Mouse (Mus musculus) gastrocnemius, postnatal 25 days (tissue): Measurements from ENCODE around the gene Tsga10. TPM values are rescaled to one million over a fixed set of nuclear protein-coding genes. Genes with fewer than 3 reads are reported as not detected.
"Not testable (repeated sequence)": the region's sequence is repeated elsewhere in the genome, so short reads cannot be mapped to it uniquely, and the experiment has no call there.

Experiments
- DNase-seq: peaks from one replicate; pipeline ENCODE4 v3.0.0; 2022
- total RNA-seq, 2 experiments: library from RNA; stranded (reverse); gene quantifications; 1 replicate in 1 of 2; 2 replicates in 1 of 2; pipeline ENCODE4 v1.2.3; 2021

Gene Tsga10
- total RNA-seq, 2 experiments from 2014 or later, result 3.9 to 4.0 TPM

DNA sequence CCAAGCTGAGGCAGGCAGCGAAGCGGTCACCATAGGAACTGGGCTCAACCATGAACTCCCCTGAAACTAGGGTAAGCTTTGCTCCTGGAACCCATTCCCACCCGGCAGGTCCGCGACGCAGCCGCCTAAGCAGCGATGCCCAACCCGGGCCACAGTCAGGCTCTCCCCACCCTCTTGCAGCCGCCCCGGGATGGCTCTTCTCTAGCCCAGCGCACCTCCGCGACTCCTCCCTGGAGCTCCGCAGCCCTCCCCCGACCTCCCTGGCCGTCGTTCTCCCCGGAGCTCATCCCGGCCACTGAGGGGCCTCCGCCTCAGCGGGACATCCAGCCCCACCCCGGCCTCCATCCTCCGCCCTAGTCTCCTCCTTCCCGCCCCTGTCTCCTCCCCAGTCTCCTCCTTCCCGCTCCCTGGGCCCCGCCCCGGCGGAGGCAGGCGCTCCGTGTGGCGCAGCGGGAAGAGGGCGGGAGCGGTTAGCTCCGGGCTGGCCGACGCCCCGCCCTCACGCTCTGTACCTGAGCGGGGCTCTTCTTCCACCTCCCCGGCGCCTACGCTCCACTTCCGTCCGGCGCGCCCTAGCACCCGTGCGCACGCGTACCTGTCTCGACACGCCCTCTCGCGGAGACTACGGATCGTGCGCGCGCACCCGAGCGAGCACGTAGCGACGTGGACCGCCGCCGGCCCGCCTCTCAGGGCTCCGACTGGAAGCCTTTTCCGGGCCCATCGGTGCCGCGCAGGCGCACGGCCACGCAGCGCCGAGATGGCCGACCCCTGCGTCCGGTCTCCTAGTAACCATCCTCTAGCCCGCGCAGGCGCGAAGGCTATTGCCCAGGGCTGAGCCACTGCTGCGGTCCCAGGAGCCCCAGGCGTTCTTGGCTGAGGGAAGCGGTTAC lies 1.5 kb downstream of the Tsga10 start:
- peak; percentile 100 for DNase-seq

DNA sequence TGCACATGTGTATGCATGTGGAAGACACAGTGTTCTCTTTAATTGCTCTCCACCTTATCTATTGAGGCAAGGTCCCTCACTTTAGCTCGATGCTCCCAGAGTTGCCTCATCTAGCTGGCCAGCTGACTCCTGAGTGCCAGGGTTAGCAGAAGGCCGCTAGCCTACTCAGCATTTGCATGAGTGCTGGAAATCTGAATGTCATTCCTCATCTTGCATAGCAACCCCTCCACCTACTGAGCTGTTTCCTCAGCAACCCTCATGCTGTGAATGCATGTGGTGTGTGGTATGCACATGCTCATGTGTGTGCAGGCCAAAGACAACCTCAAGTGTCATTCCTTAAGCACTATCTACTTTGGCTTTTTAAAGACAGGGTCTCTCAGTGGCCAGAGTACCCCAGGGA lies 15.5 kb downstream of the Tsga10 start:
- DNase-seq, result no peak

DNA sequence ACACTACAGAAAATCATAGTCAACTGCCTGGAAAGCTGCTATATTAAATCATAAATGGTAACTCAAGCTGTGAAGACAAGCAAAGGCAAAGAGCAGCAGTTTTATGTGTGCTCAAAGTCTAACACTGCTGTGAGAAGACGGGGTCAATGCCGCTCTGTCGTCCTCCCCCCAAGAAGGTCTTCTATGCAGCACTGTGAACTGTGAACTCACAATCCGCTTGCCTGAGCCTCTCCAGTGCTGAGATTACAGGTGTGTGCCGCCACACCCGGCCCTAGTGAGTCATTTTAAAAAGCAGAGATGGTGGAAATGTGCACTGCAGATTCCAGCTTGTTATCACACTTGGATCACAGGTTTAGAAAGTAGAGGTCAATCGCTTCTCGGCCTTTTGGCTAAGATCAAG lies 19.4 kb downstream of the Tsga10 start:
- no peak for DNase-seq

DNA sequence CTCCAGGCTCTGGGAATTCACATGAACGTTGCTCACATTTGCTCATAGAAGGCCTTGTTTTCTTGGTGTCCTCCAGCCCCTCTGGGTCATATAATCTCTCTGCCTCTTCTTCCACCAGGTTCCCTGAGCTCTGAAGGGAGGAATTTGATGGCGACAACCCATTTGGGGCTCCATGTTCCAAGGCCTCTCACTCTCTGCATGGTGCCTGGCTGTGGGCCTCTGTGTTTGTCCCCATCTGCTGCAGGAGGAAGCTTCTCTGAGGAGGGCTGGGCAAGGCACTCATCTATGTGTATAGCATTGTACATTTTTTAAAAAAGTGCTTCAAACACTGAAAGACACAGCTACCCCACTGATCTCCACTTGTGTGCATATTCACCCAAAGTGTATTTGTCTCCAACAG lies 34.5 kb downstream of the Tsga10 start:
- no peak for DNase-seq

DNA sequence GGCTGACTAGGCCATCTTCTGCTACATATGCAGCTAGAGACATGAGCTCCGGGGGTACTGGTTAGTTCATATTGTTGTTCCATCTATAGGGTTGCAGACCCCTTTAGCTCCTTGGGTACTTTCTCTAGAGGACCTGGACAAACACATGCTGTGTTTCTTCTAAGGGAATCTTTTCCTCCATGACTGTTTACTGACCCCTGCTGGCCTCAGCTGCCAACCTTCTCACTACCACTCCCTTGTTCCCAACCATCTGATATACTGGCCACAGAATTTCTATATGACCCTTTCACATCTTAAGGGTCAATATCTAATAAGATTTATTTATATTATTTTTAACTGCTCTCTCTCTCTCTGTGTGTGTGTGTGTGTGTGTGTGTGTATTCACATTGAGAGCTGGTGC lies 63.9 kb downstream of the Tsga10 start:
- DNase-seq, result not testable (repeated sequence)

DNA sequence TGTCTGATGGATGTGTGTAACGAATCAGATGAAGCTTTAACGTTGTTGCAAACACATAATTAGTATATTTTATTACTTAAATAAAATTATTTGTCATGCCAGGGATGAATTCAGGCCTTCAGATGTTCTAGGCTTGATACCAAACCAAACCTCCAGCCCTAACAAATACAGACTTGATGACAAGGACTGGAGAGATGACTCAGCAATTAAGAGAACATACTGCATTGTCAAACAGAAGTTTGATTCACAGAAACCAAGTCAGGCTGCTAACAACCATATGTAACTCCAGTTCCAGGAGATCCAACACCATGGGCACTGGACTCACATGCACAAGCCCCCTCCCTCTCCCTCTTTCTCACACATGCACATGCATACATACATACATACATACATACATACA lies 65.9 kb downstream of the Tsga10 start:
- DNase-seq, result no peak

DNA sequence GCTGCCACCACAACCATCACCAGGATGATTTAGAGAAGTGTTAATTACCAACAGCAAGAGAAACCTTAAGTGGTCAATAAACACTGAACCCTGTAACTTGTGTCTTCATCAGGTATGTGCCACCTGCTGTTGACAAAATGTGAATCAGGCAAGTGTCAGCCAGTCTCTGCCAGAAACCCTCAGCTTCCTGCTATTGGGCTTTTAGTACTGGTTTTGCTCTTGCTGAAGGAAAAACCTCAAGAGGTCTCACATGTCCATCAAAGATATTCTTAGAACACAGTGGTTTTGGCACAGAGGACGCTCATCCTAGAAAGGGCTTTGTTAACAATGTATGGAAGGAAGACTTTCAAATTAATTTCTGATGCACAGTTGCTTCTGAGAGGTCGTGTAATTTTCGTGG lies 66.7 kb downstream of the Tsga10 start:
- DNase-seq, result no peak

DNA sequence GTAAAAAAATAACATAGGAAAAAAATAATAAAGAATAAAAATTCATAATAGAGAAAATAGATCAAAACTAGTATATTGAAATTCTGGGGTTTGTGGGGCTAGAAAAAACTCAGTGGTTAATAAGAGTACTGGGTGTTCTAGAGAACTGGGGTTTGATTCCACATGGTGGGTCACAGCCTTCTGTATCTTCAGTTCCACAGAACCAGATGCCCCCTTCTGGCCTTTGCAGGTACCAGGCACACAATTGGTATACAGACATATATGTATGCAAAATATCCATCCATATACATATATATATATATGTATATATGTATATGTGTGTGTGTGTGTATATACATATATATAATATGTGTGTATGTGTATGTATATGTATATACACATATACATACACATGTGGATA lies 106.8 kb downstream of the Tsga10 start:
- no peak for DNase-seq

DNA sequence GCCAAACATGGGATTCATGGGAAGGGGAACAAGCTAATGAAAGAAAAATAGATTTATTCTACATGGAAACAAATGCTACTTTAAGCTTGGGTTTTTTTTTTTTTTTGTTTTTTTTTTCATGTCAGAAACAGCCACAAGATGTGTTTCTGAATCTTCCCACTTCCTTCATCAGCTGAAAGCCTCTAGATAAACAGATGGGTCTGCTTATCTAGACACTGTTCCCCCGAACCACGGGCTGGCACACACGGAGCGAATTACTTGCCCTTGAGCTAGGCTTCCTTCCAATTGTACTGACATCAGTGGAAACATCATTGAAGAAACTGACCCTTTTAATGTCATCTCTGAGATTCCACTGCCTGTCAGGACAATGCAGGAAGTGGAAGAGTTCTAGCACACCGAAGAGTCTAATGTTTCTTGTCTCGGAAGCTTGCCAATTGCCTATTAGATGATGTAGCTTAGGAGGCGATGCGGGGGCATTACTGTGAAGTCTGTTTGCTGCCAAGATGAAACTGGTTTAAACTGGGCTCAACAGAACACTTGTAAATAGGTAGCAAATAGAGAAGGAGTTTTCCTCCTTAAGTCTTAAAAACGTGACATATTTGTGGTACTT lies 121.5 kb downstream of the Tsga10 start:
- DNase-seq, result no peak

DNA sequence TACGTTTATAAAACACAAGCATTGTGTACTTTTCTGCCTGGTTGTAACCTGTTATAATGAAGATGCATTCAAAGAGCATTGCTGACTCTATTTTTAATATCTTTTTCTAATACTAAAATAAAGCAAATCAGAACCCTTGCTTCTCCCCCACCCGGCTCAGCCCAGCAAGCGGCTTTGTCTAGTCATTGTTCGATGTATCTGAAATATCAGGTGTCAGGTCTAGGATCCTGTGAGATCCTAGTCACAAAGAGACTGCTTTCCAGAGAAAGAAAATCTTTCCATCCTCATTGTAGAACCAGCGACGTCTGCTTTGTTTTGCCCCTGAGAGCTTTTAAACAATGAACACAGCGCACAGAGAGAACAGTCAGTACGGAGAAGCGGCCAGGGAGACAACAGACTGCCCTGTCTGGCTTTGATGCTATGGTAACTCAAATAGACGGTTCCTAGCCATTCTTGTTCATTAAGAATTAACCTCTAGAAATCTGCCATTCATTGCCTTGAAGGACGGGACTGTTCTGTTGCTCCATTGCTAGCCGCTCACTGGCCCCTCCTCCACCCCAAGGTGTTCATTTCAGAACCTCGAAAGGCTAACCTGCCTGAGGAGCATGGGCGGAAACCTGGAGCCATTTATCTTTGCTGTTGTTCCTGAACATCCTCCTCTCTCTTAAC lies 123.5 kb downstream of the Tsga10 start:
- no peak for DNase-seq

DNA sequence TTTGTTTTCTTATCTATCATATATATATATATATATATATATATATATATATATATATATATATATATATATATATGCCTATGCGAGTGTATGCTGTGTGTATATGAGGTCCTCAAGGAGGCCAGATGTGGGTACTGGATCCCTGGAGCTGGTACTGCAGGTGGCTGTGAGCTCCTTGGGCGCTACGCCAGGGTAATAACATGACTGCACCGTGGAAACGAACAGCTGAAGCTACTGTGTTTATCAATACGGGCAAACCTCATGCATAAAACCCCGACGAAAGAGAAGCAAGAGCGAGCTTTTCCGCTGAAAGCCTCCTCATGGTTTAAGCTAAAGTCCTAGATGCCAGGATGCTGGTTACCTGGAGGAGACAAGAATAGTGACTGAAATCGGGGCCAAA lies 124.1 kb downstream of the Tsga10 start:
- DNase-seq, result no peak

DNA sequence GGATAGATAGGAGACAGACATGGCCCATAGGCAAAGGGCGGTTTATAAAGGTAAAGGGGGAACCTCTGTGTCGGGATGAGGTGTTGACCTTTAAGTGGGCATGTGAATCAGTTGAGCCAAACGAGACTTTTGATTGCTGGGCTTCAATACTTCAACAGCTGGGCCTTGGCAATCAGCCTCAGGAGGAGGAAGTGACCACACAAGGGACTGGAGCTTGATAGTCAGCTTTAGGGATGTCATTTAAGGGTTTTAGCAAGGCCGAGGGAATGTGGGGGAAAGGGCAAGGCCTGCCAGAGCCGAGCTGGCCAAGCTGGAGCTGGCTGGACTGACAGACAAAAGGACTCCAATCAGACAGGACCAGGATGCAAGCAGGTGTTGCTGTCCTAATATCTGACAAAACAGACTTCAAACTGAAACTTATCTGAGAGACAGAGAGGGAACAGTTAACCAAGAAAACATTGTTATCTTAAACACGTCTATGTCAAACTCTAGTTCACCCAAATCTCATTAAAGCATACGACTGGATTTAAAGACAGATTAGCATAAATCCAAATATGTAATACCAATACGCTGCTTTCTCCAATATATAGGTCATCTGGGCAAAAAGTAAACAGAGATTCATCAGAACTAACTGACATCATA lies 125.9 kb downstream of the Tsga10 start:
- DNase-seq, result no peak

DNA sequence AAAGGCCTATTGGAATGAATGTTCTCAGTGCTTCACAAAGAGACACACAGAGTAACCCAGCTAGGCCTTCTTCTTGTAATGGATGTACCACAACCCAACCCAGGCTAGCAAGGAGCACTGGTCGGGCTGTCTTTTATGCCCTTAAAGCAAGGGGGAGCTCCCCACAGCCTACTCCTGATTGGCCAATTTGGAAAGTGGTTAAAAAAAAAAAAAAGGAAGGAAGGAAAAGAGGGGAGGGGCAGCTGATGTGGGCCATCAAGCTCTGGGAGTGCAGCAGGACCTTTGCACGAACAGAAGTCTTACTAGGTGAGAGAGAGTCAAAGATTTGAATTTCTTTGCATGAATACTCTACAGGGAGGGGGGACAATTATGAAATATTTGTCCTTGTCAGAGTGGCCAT lies 127.3 kb downstream of the Tsga10 start:
- no peak for DNase-seq

DNA sequence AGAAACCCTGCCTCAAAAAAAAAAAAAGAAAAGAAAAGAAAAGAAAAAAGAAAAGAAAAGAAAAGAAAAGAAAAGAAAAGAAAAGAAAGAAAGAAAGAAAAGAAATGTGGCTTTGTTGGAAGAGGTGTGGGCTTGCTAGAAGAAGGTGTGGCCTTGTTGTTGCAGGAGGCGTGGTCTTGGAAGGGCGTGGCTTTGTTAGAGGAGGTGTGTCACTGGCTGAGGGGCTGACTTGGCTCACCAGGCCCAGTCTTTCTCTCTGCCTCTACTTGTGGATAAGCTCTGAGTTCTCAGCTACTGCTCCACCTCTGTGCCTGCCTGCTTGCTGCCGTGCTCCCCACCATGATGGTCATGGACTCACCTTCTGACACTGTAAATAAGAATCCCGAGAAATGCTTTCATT lies 129.2 kb downstream of the Tsga10 start:
- no peak for DNase-seq

DNA sequence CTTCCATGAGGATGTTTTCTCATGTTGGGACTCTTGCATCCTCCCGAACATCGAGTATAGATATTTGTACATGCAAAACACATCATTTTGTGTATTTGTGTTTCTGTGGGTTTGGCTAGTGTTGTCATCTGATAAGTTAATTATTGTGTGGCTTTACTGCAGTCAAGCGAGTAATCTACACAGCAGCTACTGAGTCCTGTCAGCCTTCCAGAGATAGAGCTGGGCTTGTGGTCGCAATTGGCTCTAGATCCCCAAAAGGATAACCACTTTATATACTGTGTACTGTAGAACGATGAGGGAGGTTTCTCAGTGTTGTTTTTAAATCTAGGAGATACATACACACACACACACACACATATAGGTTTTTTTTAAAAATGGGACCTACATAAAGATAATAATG lies 130.3 kb downstream of the Tsga10 start:
- no peak for DNase-seq

DNA sequence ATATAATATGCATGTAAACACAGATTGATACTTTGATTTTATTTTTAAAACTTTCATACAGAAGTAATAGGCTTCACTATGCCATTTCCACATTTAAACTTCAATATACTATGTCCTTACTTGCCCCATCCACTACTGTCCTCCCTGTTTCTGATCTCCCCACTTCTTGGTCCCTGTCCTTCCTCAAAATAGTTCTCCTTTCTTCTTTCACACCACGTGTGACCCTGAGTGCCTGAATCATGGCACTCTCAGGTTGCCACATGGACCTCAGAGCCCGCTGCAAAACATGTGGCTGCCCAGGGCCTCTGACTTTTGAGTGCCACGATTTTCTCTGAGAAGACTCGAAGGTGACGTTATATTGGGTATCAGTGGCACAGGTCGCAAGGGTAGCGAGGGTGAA lies 131.4 kb downstream of the Tsga10 start:
- DNase-seq, result no peak

DNA sequence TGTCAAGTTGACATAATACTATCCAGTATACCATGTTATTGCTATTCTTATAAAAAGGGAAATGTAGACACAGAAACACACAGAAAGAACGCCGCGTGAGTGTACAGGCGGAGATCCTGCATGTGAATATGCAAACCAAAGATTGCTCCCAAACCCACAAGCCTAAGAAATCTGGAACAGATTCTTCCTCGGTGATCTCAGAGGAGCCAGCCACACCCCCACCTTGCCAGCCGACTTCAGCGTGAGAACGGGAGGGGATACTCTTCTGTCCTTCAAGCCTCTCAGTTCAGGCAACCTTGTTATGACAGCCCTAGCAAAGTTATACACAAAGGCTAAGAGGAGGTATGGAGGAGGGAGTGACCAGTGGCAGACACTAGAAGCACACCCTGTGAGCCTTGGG lies 136.9 kb downstream of the Tsga10 start:
- no peak for DNase-seq

DNA sequence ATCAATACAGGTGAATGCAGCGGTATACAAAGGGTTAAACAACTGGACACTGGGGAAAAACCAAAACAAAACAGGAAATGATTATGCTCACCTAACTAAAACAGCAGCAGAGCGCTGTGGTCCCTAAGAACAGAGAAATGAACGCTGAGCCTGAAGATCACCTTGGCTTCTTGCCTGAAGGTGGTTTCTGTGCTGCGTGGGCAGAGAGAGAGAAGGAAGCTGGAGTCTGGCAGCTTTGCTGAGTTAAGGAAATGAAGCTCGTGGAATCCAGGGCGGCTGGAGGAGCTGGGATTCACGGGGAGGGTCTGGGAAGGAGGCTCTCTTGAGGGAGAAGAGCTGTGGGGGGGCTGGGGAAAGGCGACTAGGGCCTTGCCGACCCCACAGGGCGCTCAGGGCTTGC lies 138.2 kb downstream of the Tsga10 start:
- DNase-seq, result no peak

DNA sequence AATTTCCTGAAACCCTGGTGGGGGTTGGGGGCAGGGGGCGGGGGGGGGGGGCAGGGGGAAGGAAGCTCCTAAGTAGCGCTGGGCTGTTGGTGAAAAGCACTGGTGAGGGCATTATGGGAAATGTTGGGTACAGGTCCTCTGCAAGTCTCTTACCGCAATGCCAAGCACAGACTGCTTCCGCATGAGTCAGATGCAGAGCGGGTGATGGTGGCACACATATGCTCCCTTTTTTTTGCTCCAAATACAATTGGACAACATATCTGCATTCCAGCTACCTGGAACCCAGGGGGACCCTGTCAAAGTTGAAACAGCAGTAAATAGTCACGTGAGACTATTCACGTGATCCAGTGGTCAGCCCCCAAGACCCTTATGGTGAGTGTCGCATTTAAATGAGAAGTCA lies 139.0 kb downstream of the Tsga10 start:
- DNase-seq, result no peak

DNA sequence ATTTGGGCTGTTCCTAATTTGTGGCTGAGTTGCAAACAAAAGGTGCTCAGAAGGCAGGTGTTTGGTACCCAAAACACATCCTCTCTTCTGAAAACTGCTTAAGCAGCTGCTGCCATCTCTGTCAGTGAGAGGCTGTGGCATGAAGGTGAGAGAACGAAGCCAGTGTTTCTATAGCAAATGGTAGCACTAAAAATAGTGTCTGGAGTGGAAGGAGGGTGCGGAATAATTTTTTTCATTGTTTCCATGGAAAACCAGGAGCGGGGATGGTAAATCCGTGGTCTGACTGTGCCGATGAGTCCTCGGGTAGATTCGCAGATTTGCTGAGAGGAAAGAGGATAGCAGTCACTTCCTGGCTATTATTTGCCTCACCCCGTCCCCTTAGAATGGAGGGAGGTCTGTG lies 139.8 kb downstream of the Tsga10 start:
- no peak for DNase-seq

DNA sequence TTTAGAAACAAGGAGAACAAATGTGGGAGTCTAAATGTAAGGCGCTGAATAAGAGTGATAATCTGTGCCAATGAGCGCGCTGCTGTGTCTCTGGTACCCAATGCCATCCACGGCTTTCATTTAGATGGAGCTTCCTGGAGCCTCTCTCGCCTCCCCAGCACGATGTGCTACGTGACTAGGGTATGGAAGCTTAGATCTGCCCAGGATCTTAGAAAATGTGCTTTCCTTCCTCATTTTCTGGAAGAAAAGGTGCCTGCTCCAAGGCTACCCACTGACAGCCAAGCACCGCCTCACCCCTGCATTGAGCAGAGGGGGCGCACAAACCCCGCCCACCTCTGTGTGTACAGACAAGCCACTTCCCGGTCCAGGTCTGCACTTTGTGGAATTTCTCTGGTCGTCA lies 140.3 kb downstream of the Tsga10 start:
- no peak for DNase-seq

DNA sequence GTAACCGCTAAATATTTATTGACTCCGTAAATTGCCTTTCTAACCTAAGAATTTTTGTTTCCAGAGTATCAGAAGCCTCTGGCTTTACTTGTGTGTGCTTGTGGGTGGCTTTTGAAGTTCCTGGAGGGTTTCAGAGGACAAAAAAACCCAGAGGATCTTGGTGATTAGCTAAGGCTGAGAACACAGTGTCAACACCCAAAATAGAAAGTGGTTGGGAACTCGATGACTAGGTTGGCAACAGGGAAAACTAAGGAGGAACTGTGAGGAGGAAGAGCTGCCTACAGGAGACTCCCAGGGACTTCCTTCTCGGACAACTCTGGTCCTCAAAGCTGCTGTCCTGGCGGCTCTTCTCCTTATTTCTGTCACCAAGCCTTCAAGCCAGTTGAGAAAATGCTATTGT lies 145.1 kb downstream of the Tsga10 start:
- no peak for DNase-seq
